Mouse (Mus musculus) MEL (cell line): ENCODE results near the gene Mef2d. TPM values are rescaled to one million over a fixed set of nuclear protein-coding genes. Genes with fewer than 3 reads are reported as not detected.
A peak's percentile ranks its signal among the peaks of the same experiment; 100 is the strongest.

Source experiments
- DNase-seq: peaks from one replicate; pipeline ENCODE4 v3.0.0; 2011; ENCODE audit warnings: low read depth, low spot score
- H3K27ac ChIP-seq: 2 replicates; pipeline ENCODE4 v1.5.1; 2012; ENCODE audit warnings: low read depth, mild to moderate bottlenecking, control low read depth, low read length, moderate library complexity; ENCODE audit not compliant: control insufficient read depth
- H3K27me3 ChIP-seq, 2 experiments: fragments of 150-350 bp in 1 of 2; sonication (generic) in 1 of 2; 2 replicates each; pipeline ENCODE4 v1.6.1; 2012; ENCODE audit warnings: low read length in 2 of 2, mild to moderate bottlenecking in 2 of 2, improper control_type of control experiment in 1 of 2, moderate library complexity in 1 of 2; ENCODE audit not compliant: insufficient read depth in 2 of 2, control insufficient read depth in 1 of 2
- H3K36me3 ChIP-seq, 2 experiments: 2 replicates each; pipeline ENCODE4 v1.6.1; 2012 to 2014; ENCODE audit warnings: low read length in 2 of 2, improper control_type of control experiment in 1 of 2, inconsistent platforms in 1 of 2, mild to moderate bottlenecking in 1 of 2; ENCODE audit not compliant: insufficient read depth in 2 of 2, control insufficient read depth in 1 of 2
- H3K4me1 ChIP-seq, 2 experiments: fragments of 150-350 bp in 1 of 2; sonication (generic) in 1 of 2; 2 replicates each; pipeline ENCODE4 v1.6.1; 2012; ENCODE audit warnings: low read length in 2 of 2, improper control_type of control experiment in 1 of 2, mild to moderate bottlenecking in 1 of 2; ENCODE audit not compliant: insufficient read depth in 2 of 2, control insufficient read depth in 1 of 2
- H3K4me3 ChIP-seq, 2 experiments: fragments of 150-350 bp in 1 of 2; sonication (generic) in 1 of 2; 2 replicates each; pipeline ENCODE4 v1.5.1; 2012; ENCODE audit warnings: low read depth in 2 of 2, low read length in 2 of 2, mild to moderate bottlenecking in 2 of 2, moderate library complexity in 2 of 2, control low read depth in 1 of 2, improper control_type of control experiment in 1 of 2; ENCODE audit not compliant: control insufficient read depth in 1 of 2, insufficient read depth in 1 of 2
- H3K79me2 ChIP-seq: 2 replicates; pipeline ENCODE4 v1.6.1; 2012; ENCODE audit warnings: mild to moderate bottlenecking, low read length, moderate library complexity; ENCODE audit not compliant: control insufficient read depth, poor library complexity, insufficient read depth
- H3K9ac ChIP-seq: 2 replicates; pipeline ENCODE4 v1.6.1; 2012; ENCODE audit warnings: low read depth, mild to moderate bottlenecking, control low read depth, low read length, moderate library complexity; ENCODE audit not compliant: control insufficient read depth, poor library complexity, severe bottlenecking
- H3K9me3 ChIP-seq: fragments of 150-350 bp; sonication (generic); replicated peaks from 2 replicates; pipeline ENCODE4 v1.6.1; 2012; ENCODE audit warnings: mild to moderate bottlenecking, low read length, improper control_type of control experiment, moderate library complexity; ENCODE audit not compliant: insufficient read depth
- BHLHE40 ChIP-seq: IDR thresholded peaks from 2 replicates; pipeline ENCODE4 v1.6.1; 2012; ENCODE audit warnings: low read depth, mild to moderate bottlenecking, inconsistent platforms, low read length, improper control_type of control experiment, borderline replicate concordance
- CHD1 ChIP-seq: IDR thresholded peaks from 2 replicates; pipeline ENCODE4 v1.6.1; 2012; ENCODE audit warnings: low read depth, mild to moderate bottlenecking, inconsistent platforms, low read length, improper control_type of control experiment
- CHD2 ChIP-seq: IDR thresholded peaks from 2 replicates; pipeline ENCODE4 v1.6.1; 2011; ENCODE audit warnings: low read length, improper control_type of control experiment
- CTCF ChIP-seq, 3 experiments: IDR thresholded peaks in 2 of 3; conservative IDR thresholded peaks in 1 of 3; 2 replicates each; pipeline ENCODE4 v1.5.1; 2011 to 2012; ENCODE audit warnings: low read length in 3 of 3, low read depth in 2 of 3, mild to moderate bottlenecking in 2 of 3, improper control_type of control experiment in 1 of 3, inconsistent platforms in 1 of 3, mixed read lengths in 1 of 3, moderate library complexity in 1 of 3; ENCODE audit not compliant: control insufficient read depth in 1 of 3, insufficient read depth in 1 of 3, poor library complexity in 1 of 3, severe bottlenecking in 1 of 3
- ELF1 ChIP-seq: IDR thresholded peaks from 2 replicates; pipeline ENCODE4 v1.6.1; 2014; ENCODE audit warnings: low read depth, mild to moderate bottlenecking, inconsistent platforms, low read length, improper control_type of control experiment, moderate library complexity
- EP300 ChIP-seq, 2 experiments: IDR thresholded peaks; 2 replicates each; pipeline ENCODE4 v1.6.1; 2011; ENCODE audit warnings: improper control_type of control experiment in 2 of 2, low read length in 2 of 2, low read depth in 1 of 2, mild to moderate bottlenecking in 1 of 2
- ETS1 ChIP-seq: IDR thresholded peaks from 2 replicates; pipeline ENCODE4 v1.6.1; 2012; ENCODE audit warnings: low read depth, mild to moderate bottlenecking, inconsistent platforms, low read length, improper control_type of control experiment, moderate library complexity
- GABPA ChIP-seq: IDR thresholded peaks from 2 replicates; pipeline ENCODE4 v1.6.1; 2012; ENCODE audit warnings: low read depth, mild to moderate bottlenecking, inconsistent platforms, low read length, improper control_type of control experiment, moderate library complexity
- GATA1 ChIP-seq: IDR thresholded peaks from 2 replicates; pipeline ENCODE4 v1.6.1; 2011; ENCODE audit warnings: low read depth, low read length, improper control_type of control experiment
- HCFC1 ChIP-seq: IDR thresholded peaks from 2 replicates; pipeline ENCODE4 v1.6.1; 2012; ENCODE audit warnings: low read depth, mild to moderate bottlenecking, inconsistent platforms, low read length, improper control_type of control experiment, moderate library complexity
- KAT2A ChIP-seq: conservative IDR thresholded peaks from 2 replicates; pipeline ENCODE4 v1.6.1; 2012; ENCODE audit warnings: low read depth, low read length, improper control_type of control experiment, inconsistent platforms
- MAFK ChIP-seq: IDR thresholded peaks from 2 replicates; pipeline ENCODE4 v1.6.1; 2011; ENCODE audit warnings: low read depth, mild to moderate bottlenecking, low read length, improper control_type of control experiment, borderline replicate concordance
- MAX ChIP-seq: IDR thresholded peaks from 2 replicates; pipeline ENCODE4 v1.6.1; 2011; ENCODE audit warnings: low read length, improper control_type of control experiment
- MAZ ChIP-seq: IDR thresholded peaks from 2 replicates; pipeline ENCODE4 v1.6.1; 2012; ENCODE audit warnings: low read depth, mild to moderate bottlenecking, inconsistent platforms, low read length, improper control_type of control experiment
- MEF2A ChIP-seq: IDR thresholded peaks from 2 replicates; pipeline ENCODE4 v1.6.1; 2014; ENCODE audit warnings: low read depth, mild to moderate bottlenecking, inconsistent platforms, low read length, improper control_type of control experiment; ENCODE audit not compliant: poor library complexity, insufficient replicate concordance, severe bottlenecking; ENCODE audit errors: extremely low read depth
- MYB ChIP-seq: IDR thresholded peaks from 2 replicates; pipeline ENCODE4 v1.6.1; 2011; ENCODE audit warnings: mild to moderate bottlenecking, low read depth, low read length, improper control_type of control experiment
- MYC ChIP-seq: IDR thresholded peaks from 2 replicates; pipeline ENCODE4 v1.6.1; 2011; ENCODE audit warnings: low read depth, mild to moderate bottlenecking, low read length, improper control_type of control experiment, moderate library complexity
- NELFE ChIP-seq: IDR thresholded peaks from 2 replicates; pipeline ENCODE4 v1.6.1; 2011; ENCODE audit warnings: low read depth, low read length, improper control_type of control experiment
- NRF1 ChIP-seq: IDR thresholded peaks from 2 replicates; pipeline ENCODE4 v1.6.1; 2014; ENCODE audit warnings: low read depth, mild to moderate bottlenecking, inconsistent platforms, low read length, improper control_type of control experiment, moderate library complexity; ENCODE audit not compliant: poor library complexity, insufficient read depth, severe bottlenecking
- POLR2A ChIP-seq, 2 experiments: IDR thresholded peaks; 2 replicates each; pipeline ENCODE4 v1.6.1; 2011 to 2012; ENCODE audit warnings: low read length in 2 of 2, mild to moderate bottlenecking in 2 of 2, control low read depth in 1 of 2, improper control_type of control experiment in 1 of 2, low read depth in 1 of 2, moderate library complexity in 1 of 2; ENCODE audit not compliant: control insufficient read depth in 1 of 2, insufficient read depth in 1 of 2, poor library complexity in 1 of 2
- POLR2AphosphoS2 ChIP-seq: IDR thresholded peaks from 2 replicates; pipeline ENCODE4 v1.6.1; 2011; ENCODE audit warnings: low read length, improper control_type of control experiment
- POLR2AphosphoS5 ChIP-seq: IDR thresholded peaks from 2 replicates; pipeline ENCODE4 v1.6.1; 2012; ENCODE audit warnings: low read depth, borderline replicate concordance, mild to moderate bottlenecking, inconsistent platforms, low read length, moderate library complexity, mixed read lengths
- RAD21 ChIP-seq: IDR thresholded peaks from 2 replicates; pipeline ENCODE4 v1.6.1; 2011; ENCODE audit warnings: mild to moderate bottlenecking, low read depth, low read length, improper control_type of control experiment
- RCOR1 ChIP-seq: IDR thresholded peaks from 2 replicates; pipeline ENCODE4 v1.6.1; 2012; ENCODE audit warnings: low read depth, mild to moderate bottlenecking, inconsistent platforms, low read length, improper control_type of control experiment
- SIN3A ChIP-seq: IDR thresholded peaks from 2 replicates; pipeline ENCODE4 v1.6.1; 2012; ENCODE audit warnings: low read length, improper control_type of control experiment, inconsistent platforms
- TAL1 ChIP-seq: IDR thresholded peaks from 2 replicates; pipeline ENCODE4 v1.6.1; 2012; ENCODE audit warnings: mild to moderate bottlenecking, inconsistent platforms, low read length, moderate library complexity, mixed read lengths
- TBP ChIP-seq: IDR thresholded peaks from 2 replicates; pipeline ENCODE4 v1.8.0; 2011; ENCODE audit warnings: low read depth, low read length, improper control_type of control experiment
- TCF12 ChIP-seq: IDR thresholded peaks from 2 replicates; pipeline ENCODE4 v1.6.1; 2014; ENCODE audit warnings: low read depth, mild to moderate bottlenecking, inconsistent platforms, low read length, improper control_type of control experiment, moderate library complexity
- UBTF ChIP-seq: IDR thresholded peaks from 2 replicates; pipeline ENCODE4 v1.6.1; 2012; ENCODE audit warnings: low read depth, mild to moderate bottlenecking, inconsistent platforms, low read length, improper control_type of control experiment, moderate library complexity, borderline replicate concordance; ENCODE audit not compliant: insufficient read depth
- USF1 ChIP-seq: IDR thresholded peaks from 2 replicates; pipeline ENCODE4 v1.6.1; 2014; ENCODE audit warnings: low read depth, mild to moderate bottlenecking, inconsistent platforms, low read length, improper control_type of control experiment, moderate library complexity
- USF2 ChIP-seq, 2 experiments: IDR thresholded peaks; 2 replicates each; pipeline ENCODE4 v1.6.1; 2011 to 2012; ENCODE audit warnings: improper control_type of control experiment in 2 of 2, low read length in 2 of 2, borderline replicate concordance in 1 of 2, inconsistent platforms in 1 of 2, low read depth in 1 of 2, mild to moderate bottlenecking in 1 of 2; ENCODE audit not compliant: insufficient read depth in 1 of 2
- ZC3H11A ChIP-seq: IDR thresholded peaks from 2 replicates; pipeline ENCODE4 v1.6.1; 2012; ENCODE audit warnings: low read depth, mild to moderate bottlenecking, inconsistent platforms, low read length, improper control_type of control experiment
- ZKSCAN1 ChIP-seq: IDR thresholded peaks from 2 replicates; pipeline ENCODE4 v1.6.1; 2012; ENCODE audit warnings: low read depth, mild to moderate bottlenecking, inconsistent platforms, low read length, improper control_type of control experiment, moderate library complexity
- ZMIZ1 ChIP-seq: IDR thresholded peaks from 2 replicates; pipeline ENCODE4 v1.6.1; 2012; ENCODE audit warnings: low read depth, mild to moderate bottlenecking, inconsistent platforms, low read length, improper control_type of control experiment, moderate library complexity
- ZNF384 ChIP-seq: IDR thresholded peaks from 2 replicates; pipeline ENCODE4 v1.6.1; 2012; ENCODE audit warnings: low read depth, mild to moderate bottlenecking, inconsistent platforms, low read length, improper control_type of control experiment
- polyA plus RNA-seq, 2 experiments: library from polyadenylated mRNA; stranded (reverse) in 1 of 2; unstranded in 1 of 2; fragments of >175 nt in 1 of 2; fragments of >200 nt in 1 of 2; gene quantifications; 2 replicates each; pipeline versions ENCODE4 v1.2.1 to v1.2.4; 2012; ENCODE audit warnings: low replicate concordance in 2 of 2, low read depth in 1 of 2; ENCODE audit not compliant: insufficient read length in 2 of 2, insufficient read depth in 1 of 2, missing spikeins in 1 of 2
- total RNA-seq: library from RNA; depleted of rRNA; stranded (reverse); fragments of 300-350 nt; gene quantifications from 2 replicates; pipeline ENCODE4 v1.2.3, GENCODE M21; 2012

Mef2d gene
- total and polyA plus RNA-seq, 3 experiments, result 16.9 to 117 (median 71.4) TPM

- Histone ChIP-seq H3K27ac (peak overlapping the region; percentile 98), H3K27me3 (no peaks in the 10 kb centered on the region; a peak in 1 of 4 replicates), H3K9ac (peak overlapping the region; percentile 92), H3K9me3 (no peaks in the 10 kb centered on the region), H3K4me3 (peak overlapping the region; percentile 72 to 82), H3K4me1 (peaks cover 4 to 7% of the 10 kb centered on the region in 2 experiments), H3K36me3 (peaks cover 0 to 14% of the 10 kb centered on the region in 2 experiments), H3K79me2 (peaks cover 9% of the 10 kb centered on the region)
- peak; percentile 100 for DNase-seq
- TF ChIP-seq TAL1 (no peak), ZKSCAN1 (peak; percentile 18; the same call in 1 of the 2 replicates), MAFK (no peak), RAD21 (no peak), ZC3H11A (no peak), BHLHE40 (peak; percentile 96), ZNF384 (no peak), USF1 (peak; percentile 99), CHD2 (peak; percentile 72), UBTF (no peak), ETS1 (peak; percentile 79), MEF2A (0 out of 2 replicates have a peak, but pooled peaks have one; percentile 11), ZMIZ1 (peak; percentile 68), POLR2AphosphoS2 (peak; percentile 99), GABPA (no peak), MYC (peak; percentile 100), CTCF (IDR thresholded peaks at IDR 0.05 in 2 of 3, conservative IDR thresholded peaks at IDR 0.05 in 1 of 3; ENCODE audit: control insufficient read depth in 1 of 3, insufficient read depth in 1 of 3, low read depth in 2 of 3, low read length in 3 of 3, poor library complexity in 1 of 3, severe bottlenecking in 1 of 3) (0 out of 6 replicates have a peak, but pooled peaks of 1 of the 3 experiments have one; percentile 0), MYB (peak; percentile 76), MAZ (peak; percentile 93), NELFE (peak; percentile 78), EP300 (IDR thresholded peaks at IDR 0.05; ENCODE audit: low read depth in 1 of 2, low read length in 2 of 2) (peak in 1 of 2 experiments; percentile 69; a peak in 2 of 4 replicates), SIN3A (peak; percentile 93), MAX (peak; percentile 100), HCFC1 (peak; percentile 91), POLR2AphosphoS5 (peak; percentile 77; the same call in 1 of the 2 replicates), NRF1 (peak; percentile 94), POLR2A (IDR thresholded peaks at IDR 0.05; ENCODE audit: control insufficient read depth in 1 of 2, insufficient read depth in 1 of 2, low read depth in 1 of 2, low read length in 2 of 2, poor library complexity in 1 of 2) (peak; percentile 82 to 87), ELF1 (peak; percentile 91), USF2 (IDR thresholded peaks at IDR 0.05; ENCODE audit: borderline replicate concordance in 1 of 2, insufficient read depth in 1 of 2, low read depth in 1 of 2, low read length in 2 of 2) (peak; percentile 89 to 98), TCF12 (peak; percentile 70), CHD1 (no peak), RCOR1 (peak; percentile 72), TBP (no peak; the same call in none of the 2 replicates), KAT2A (peak; percentile 80), GATA1 (no peak)
Observed at GRCm38 (mm10) chr3:88177562-88178345, 35.6 kb downstream of the Mef2d start.
